Comparison of ENCODE assay signal across 33 mouse cellular contexts in the genomic region with DNA sequence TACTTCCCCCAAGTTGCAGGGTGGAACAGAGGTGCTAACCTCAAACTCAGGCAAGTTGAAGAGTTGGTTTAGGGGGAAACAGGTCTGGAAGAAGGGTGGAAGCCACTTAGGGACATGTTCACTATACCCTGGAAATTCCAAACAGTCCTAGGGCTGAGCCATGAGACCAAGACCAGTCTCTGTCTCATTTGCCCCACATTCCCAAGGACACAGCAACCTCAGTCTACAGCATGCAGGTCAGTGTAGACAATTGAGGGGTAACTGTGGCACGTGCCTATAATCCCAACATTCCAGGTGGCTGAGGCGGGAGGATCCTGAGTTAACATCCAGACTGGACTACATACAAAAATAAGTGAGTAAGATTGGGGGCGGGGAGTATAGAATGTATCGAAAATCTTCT. TPM values are rescaled to one million over a fixed set of nuclear protein-coding genes. Genes with fewer than 3 reads are reported as not detected.
DNase-seq lines count a peak whose midpoint lies in the region; ATAC-seq and TF ChIP-seq lines count a peak whose summit lies in the region.
"Had no signal": no experiment of that assay in that cellular context is flagged by ENCODE, and none has a peak within 500 bp of the region (broad histone marks: within the 10 kb centered on the region; RNA-seq: fewer than 3 reads in every experiment).

No protein-coding gene starts in this region.

- H3K4me2 ChIP-seq in midbrain, embryonic 15.5 days, result no peak overlapping the region
- H3K4me2 ChIP-seq: embryonic facial prominence, embryonic 13.5 days; forebrain, embryonic 12.5 days; forebrain, embryonic 15.5 days; heart, embryonic 13.5 days; hindbrain, embryonic 14.5 days had no signal

- TF ChIP-seq CTCF in testis, adult 2 months (IDR thresholded peaks at IDR 0.05; ENCODE audit: control insufficient read depth, insufficient read depth, insufficient replicate concordance, low read depth, low read length), result no peak

- H3K9ac ChIP-seq in midbrain, embryonic 15.5 days, result no peak overlapping the region
- H3K9ac ChIP-seq: embryonic facial prominence, embryonic 13.5 days; forebrain, embryonic 12.5 days; forebrain, embryonic 15.5 days; heart, embryonic 13.5 days had no signal

- WGBS in midbrain, embryonic 10.5 days, result 91% methylated on average over 4 of the region's 4 CpGs
- 89% methylated on average over 4 of the region's 4 CpGs for WGBS in midbrain, embryonic 15.5 days
- 96% methylated on average over 4 of the region's 4 CpGs for WGBS in embryonic facial prominence, embryonic 10.5 days

- DNase-seq in midbrain, embryonic 10.5 days (ENCODE audit: low spot score), result no peak
- DNase-seq in testis, postnatal 14 days (ENCODE audit: low spot score), result no peak
- no peak for DNase-seq in embryonic facial prominence, embryonic 10.5 days (ENCODE audit: low spot score)
- DNase-seq in gastrocnemius, postnatal 10 days, result no peak
- DNase-seq: adrenal gland, postnatal 10 days; adrenal gland, postnatal 36 days; cerebellum, adult 2 months; cerebellum, adult 9-11 months; cerebellum, postnatal 25 days; gastrocnemius, postnatal 36 days; heart, adult 2 months; heart, postnatal 14 days; heart, postnatal 4 days had no signal

- peaks cover 65% of the 10 kb centered on the region for H3K36me3 ChIP-seq in midbrain, embryonic 10.5 days
- H3K36me3 ChIP-seq in midbrain, embryonic 15.5 days (replicated peaks), result peaks cover 34% of the 10 kb centered on the region
- H3K36me3 ChIP-seq in testis, adult 2 months (ENCODE audit: control insufficient read depth, insufficient read depth, low read length), result no peaks in the 10 kb centered on the region
- peaks cover 64% of the 10 kb centered on the region for H3K36me3 ChIP-seq in embryonic facial prominence, embryonic 10.5 days (replicated peaks)

- H3K27me3 ChIP-seq in midbrain, embryonic 10.5 days (ENCODE audit: low read depth, poor library complexity, severe bottlenecking), result no peaks in the 10 kb centered on the region
- no peaks in the 10 kb centered on the region for H3K27me3 ChIP-seq in midbrain, embryonic 15.5 days (replicated peaks)
- no peaks in the 10 kb centered on the region for H3K27me3 ChIP-seq in testis, adult 2 months (ENCODE audit: control insufficient read depth, insufficient read depth, low read length)
- no peaks in the 10 kb centered on the region for H3K27me3 ChIP-seq in embryonic facial prominence, embryonic 10.5 days (replicated peaks; ENCODE audit: low read depth, poor library complexity, severe bottlenecking)
- H3K27me3 ChIP-seq: embryonic facial prominence, embryonic 13.5 days; forebrain, embryonic 12.5 days; forebrain, embryonic 15.5 days; heart, embryonic 13.5 days; Patski had no signal

- no peak for TF ChIP-seq POLR2A in testis, adult 2 months (IDR thresholded peaks at IDR 0.05; ENCODE audit: control insufficient read depth, low read depth, low read length)

- no peaks in the 10 kb centered on the region for H3K9me3 ChIP-seq in midbrain, embryonic 10.5 days (replicated peaks)
- H3K9me3 ChIP-seq in midbrain, embryonic 15.5 days, result no peaks in the 10 kb centered on the region
- no peaks in the 10 kb centered on the region for H3K9me3 ChIP-seq in embryonic facial prominence, embryonic 10.5 days
- H3K9me3 ChIP-seq: embryonic facial prominence, embryonic 13.5 days; forebrain, embryonic 12.5 days; forebrain, embryonic 15.5 days; heart, embryonic 10.5 days; heart, embryonic 13.5 days had no signal

- H3K4me3 ChIP-seq in midbrain, embryonic 10.5 days, result 0 out of 2 replicates have a peak overlapping the region, but pooled peaks have one; percentile 73
- H3K4me3 ChIP-seq in midbrain, embryonic 15.5 days, result no peak overlapping the region
- H3K4me3 ChIP-seq in testis, adult 2 months (ENCODE audit: control insufficient read depth, low read depth, low read length), result no peak overlapping the region
- peak overlapping the region; percentile 91; the same call in 1 of the 2 replicates for H3K4me3 ChIP-seq in embryonic facial prominence, embryonic 10.5 days
- H3K4me3 ChIP-seq: embryonic facial prominence, embryonic 13.5 days; erythroblast, embryonic 14.5 days; forebrain, embryonic 12.5 days; forebrain, embryonic 15.5 days; heart, adult 2 months; heart, embryonic 10.5 days; heart, embryonic 13.5 days had no signal

- no peak for ATAC-seq in midbrain, embryonic 15.5 days (replicated peaks)
- ATAC-seq: CD4-positive, CD25-positive, alpha-beta regulatory T cell, adult 4 months; forebrain, embryonic 15.5 days; hindbrain, postnatal 0 days; Patski had no signal

- no peak overlapping the region for H3K27ac ChIP-seq in midbrain, embryonic 10.5 days (replicated peaks)
- H3K27ac ChIP-seq in midbrain, embryonic 15.5 days, result no peak overlapping the region
- H3K27ac ChIP-seq in testis, adult 2 months (ENCODE audit: control insufficient read depth, insufficient read depth, low read depth, low read length), result peak overlapping the region; percentile 62
- H3K27ac ChIP-seq in embryonic facial prominence, embryonic 10.5 days (replicated peaks), result no peak overlapping the region
- H3K27ac ChIP-seq: embryonic facial prominence, embryonic 13.5 days; forebrain, embryonic 12.5 days; forebrain, embryonic 15.5 days; heart, adult 2 months; heart, embryonic 10.5 days; heart, embryonic 13.5 days; hindbrain, embryonic 14.5 days; hindbrain, postnatal 0 days had no signal

- H3K4me1 ChIP-seq in midbrain, embryonic 10.5 days, result peaks cover 30% of the 10 kb centered on the region
- H3K4me1 ChIP-seq in midbrain, embryonic 15.5 days, result peaks cover 23% of the 10 kb centered on the region
- peaks cover 4% of the 10 kb centered on the region for H3K4me1 ChIP-seq in testis, adult 2 months (ENCODE audit: control insufficient read depth, insufficient read depth, low read length)
- H3K4me1 ChIP-seq in embryonic facial prominence, embryonic 10.5 days, result peaks cover 20% of the 10 kb centered on the region

RNA-seq across cellular contexts. Expression of a gene that starts 2.7 kb away (rescaled TPM):
- 172 and 189 TPM in 2 replicates for polyA plus RNA-seq in midbrain, embryonic 10.5 days (2016; fragmentation: Nextera tagmentation; extraction: Ambion mirVana)
- polyA plus RNA-seq in midbrain, embryonic 15.5 days (2015; fragmentation: Nextera tagmentation; extraction: Ambion mirVana), result 232 and 240 TPM in 2 replicates
- 53.2 and 55.4 TPM in 2 replicates for polyA plus RNA-seq in testis, adult 2 months (2012; rRNA removed)
- polyA plus RNA-seq in embryonic facial prominence, embryonic 10.5 days (2016; fragmentation: Nextera tagmentation; extraction: Ambion mirVana), result 197 and 214 TPM in 2 replicates
- total RNA-seq in gastrocnemius, postnatal 10 days (2021), result 10 to 100 TPM; 23.7 to 35.0 TPM

RNA-seq across cellular contexts. Expression of a gene that starts 2.8 kb away (rescaled TPM):
- polyA plus RNA-seq in midbrain, embryonic 10.5 days (2016; fragmentation: Nextera tagmentation; extraction: Ambion mirVana), result 1.6 and 1.7 TPM in 2 replicates
- polyA plus RNA-seq in midbrain, embryonic 15.5 days (2015; fragmentation: Nextera tagmentation; extraction: Ambion mirVana), result 1.4 and 1.7 TPM in 2 replicates
- polyA plus RNA-seq in testis, adult 2 months (2012; rRNA removed), result 1,462 and 1,528 TPM in 2 replicates
- 1.1 TPM in 2 replicates for polyA plus RNA-seq in embryonic facial prominence, embryonic 10.5 days (2016; fragmentation: Nextera tagmentation; extraction: Ambion mirVana)
- total RNA-seq in gastrocnemius, postnatal 10 days (2021), result under 1 TPM; 0.23 to 0.61 TPM
- total RNA-seq: gastrocnemius, adult 8-10 months had no signal
- polyA plus RNA-seq: erythroblast, embryonic 14.5 days had no signal

RNA-seq across cellular contexts. Expression of a gene that starts 7.9 kb away (rescaled TPM):
- 0.17 TPM in 1 of 2 replicates, not detected in the other for polyA plus RNA-seq in midbrain, embryonic 10.5 days (2016; fragmentation: Nextera tagmentation; extraction: Ambion mirVana)
- polyA plus RNA-seq in midbrain, embryonic 15.5 days (2015; fragmentation: Nextera tagmentation; extraction: Ambion mirVana), result 0.21 TPM in 1 of 2 replicates, not detected in the other
- 29.1 and 29.8 TPM in 2 replicates for polyA plus RNA-seq in testis, adult 2 months (2012; rRNA removed)
- 0.16 TPM in 1 of 2 replicates, not detected in the other for polyA plus RNA-seq in embryonic facial prominence, embryonic 10.5 days (2016; fragmentation: Nextera tagmentation; extraction: Ambion mirVana)
- not detected for total RNA-seq in gastrocnemius, postnatal 10 days (2021)
- total RNA-seq: adrenal gland, adult 18-20 months; adrenal gland, postnatal 10 days; adrenal gland, postnatal 36 days; common myeloid progenitor, adult 5-6 weeks; gastrocnemius, adult 8-10 months; gastrocnemius, postnatal 36 days; granulocyte monocyte progenitor cell, adult 5-6 weeks; heart, adult 2 months; heart, postnatal 14 days; heart, postnatal 4 days; hindbrain, postnatal 0 days had no signal
- polyA plus RNA-seq: C2C12; CD4-positive, CD25-positive, alpha-beta regulatory T cell, adult 4 months; cerebellum, adult 2 months; erythroblast, embryonic 14.5 days; forebrain, embryonic 15.5 days; heart, adult 2 months; heart, embryonic 10.5 days; heart, embryonic 13.5 days; heart, embryonic 16.5 days; hindbrain, embryonic 11.5 days; hindbrain, embryonic 14.5 days; Patski had no signal

RNA-seq across cellular contexts. Expression of a gene that starts 12.0 kb away (rescaled TPM):
- polyA plus RNA-seq in midbrain, embryonic 10.5 days (2016; fragmentation: Nextera tagmentation; extraction: Ambion mirVana), result not detected in 2 replicates
- polyA plus RNA-seq in midbrain, embryonic 15.5 days (2015; fragmentation: Nextera tagmentation; extraction: Ambion mirVana), result not detected in 2 replicates
- polyA plus RNA-seq in testis, adult 2 months (2012; rRNA removed), result 3,148 and 3,520 TPM in 2 replicates
- polyA plus RNA-seq in embryonic facial prominence, embryonic 10.5 days (2016; fragmentation: Nextera tagmentation; extraction: Ambion mirVana), result not detected in 2 replicates
- not detected for total RNA-seq in gastrocnemius, postnatal 10 days (2021)
- total RNA-seq: adrenal gland, adult 18-20 months; adrenal gland, postnatal 10 days; adrenal gland, postnatal 36 days; common myeloid progenitor, adult 5-6 weeks; gastrocnemius, adult 8-10 months; gastrocnemius, postnatal 36 days; granulocyte monocyte progenitor cell, adult 5-6 weeks; heart, adult 2 months; heart, postnatal 14 days; heart, postnatal 4 days; hindbrain, postnatal 0 days had no signal
- polyA plus RNA-seq: C2C12; CD4-positive, CD25-positive, alpha-beta regulatory T cell, adult 4 months; cerebellum, adult 2 months; embryonic facial prominence, embryonic 13.5 days; erythroblast, embryonic 14.5 days; forebrain, embryonic 12.5 days; forebrain, embryonic 15.5 days; heart, adult 2 months; heart, embryonic 10.5 days; heart, embryonic 13.5 days; heart, embryonic 16.5 days; hindbrain, embryonic 11.5 days; hindbrain, embryonic 14.5 days; hindbrain, postnatal 0 days; Patski had no signal

RNA-seq across cellular contexts. Expression of a gene that starts 13.3 kb away (rescaled TPM):
- polyA plus RNA-seq in midbrain, embryonic 10.5 days (2016; fragmentation: Nextera tagmentation; extraction: Ambion mirVana), result 0.17 TPM in 1 of 2 replicates, not detected in the other
- not detected in 2 replicates for polyA plus RNA-seq in midbrain, embryonic 15.5 days (2015; fragmentation: Nextera tagmentation; extraction: Ambion mirVana)
- polyA plus RNA-seq in testis, adult 2 months (2012; rRNA removed), result 89.1 and 101 TPM in 2 replicates
- 0.10 TPM in 1 of 2 replicates, not detected in the other for polyA plus RNA-seq in embryonic facial prominence, embryonic 10.5 days (2016; fragmentation: Nextera tagmentation; extraction: Ambion mirVana)
- total RNA-seq in gastrocnemius, postnatal 10 days (2021), result not detected
- total RNA-seq: adrenal gland, adult 18-20 months; adrenal gland, postnatal 10 days; adrenal gland, postnatal 36 days; common myeloid progenitor, adult 5-6 weeks; ES-E14; gastrocnemius, adult 8-10 months; gastrocnemius, postnatal 36 days; granulocyte monocyte progenitor cell, adult 5-6 weeks; heart, adult 2 months; heart, postnatal 14 days; heart, postnatal 4 days; hindbrain, postnatal 0 days had no signal
- polyA plus RNA-seq: CD4-positive, CD25-positive, alpha-beta regulatory T cell, adult 4 months; cerebellum, adult 2 months; erythroblast, embryonic 14.5 days; forebrain, embryonic 12.5 days; forebrain, embryonic 15.5 days; heart, adult 2 months; heart, embryonic 10.5 days; heart, embryonic 16.5 days; hindbrain, embryonic 11.5 days; hindbrain, embryonic 14.5 days; hindbrain, postnatal 0 days; Patski had no signal

Comparison
In these comparisons a context has a peak if more than half of its experiments do, and no peak if none do; other contexts are left out.
1. H3K4me3 ChIP-seq: peak in midbrain, embryonic 10.5 days (single experiment) and embryonic facial prominence, embryonic 10.5 days (single experiment); none in midbrain, embryonic 15.5 days (single experiment) and testis, adult 2 months (single experiment).
2. RNA of a gene that starts 2.8 kb away (polyA plus RNA-seq): 1,462 to 1,528 TPM in testis, adult 2 months; 1.6 to 1.7 TPM in midbrain, embryonic 10.5 days, 1.4 to 1.7 TPM in midbrain, embryonic 15.5 days and 1.1 TPM in embryonic facial prominence, embryonic 10.5 days; every median in the first group is over 100 times any median in the second.
3. RNA of a gene that starts 7.9 kb away (polyA plus RNA-seq): 29.1 to 29.8 TPM in testis, adult 2 months; 0.21 TPM in midbrain, embryonic 15.5 days, 0.17 TPM in midbrain, embryonic 10.5 days and 0.16 TPM in embryonic facial prominence, embryonic 10.5 days; every median in the first group is over 10 times any median in the second.